Mouse (Mus musculus) midbrain, postnatal 0 days (tissue): ENCODE data around the gene Cbr1. TPM values are rescaled to one million over a fixed set of nuclear protein-coding genes. Genes with fewer than 3 reads are reported as not detected.

Experiments used
- ATAC-seq: fragments of 200-750 bp; cut with Nextera tagmentation; 2 replicates; pipeline ENCODE4 v1.8.0; 2017; ENCODE audit warnings: moderate number of reproducible peaks, mild to moderate bottlenecking, moderate TSS enrichment, moderate library complexity; ENCODE audit not compliant: low FRiP score
- DNase-seq: peaks from one replicate; pipeline ENCODE4 v3.0.0-alpha.2; 2015; ENCODE audit warnings: low spot score
- H3K27ac ChIP-seq: fragments of 300-500 bp; sonication (generic); 2 replicates; pipeline ENCODE4 v1.5.1; 2014; ENCODE audit warnings: low read depth, mild to moderate bottlenecking, low read length, mixed read lengths
- H3K27me3 ChIP-seq: fragments of 300-500 bp; sonication (generic); 2 replicates; pipeline ENCODE4 v1.6.1; 2014; ENCODE audit warnings: low read length, control low read depth, mixed read lengths; ENCODE audit not compliant: insufficient read depth
- H3K36me3 ChIP-seq: fragments of 300-500 bp; sonication (generic); 2 replicates; pipeline ENCODE4 v1.6.1; 2014; ENCODE audit warnings: low read length, control low read depth, mixed read lengths; ENCODE audit not compliant: insufficient read depth
- H3K4me1 ChIP-seq: fragments of 300-500 bp; sonication (generic); 2 replicates; pipeline ENCODE4 v1.6.1; 2014; ENCODE audit warnings: mild to moderate bottlenecking, control low read depth, antibody characterized with exemption, low read length, mixed read lengths; ENCODE audit not compliant: insufficient read depth
- H3K4me2 ChIP-seq: fragments of 300-500 bp; sonication (generic); 2 replicates; pipeline ENCODE4 v1.6.1; 2014; ENCODE audit warnings: low read depth, mild to moderate bottlenecking, low read length, mixed read lengths; ENCODE audit not compliant: poor library complexity, severe bottlenecking
- H3K4me3 ChIP-seq: fragments of 300-500 bp; sonication (generic); 2 replicates; pipeline ENCODE4 v1.5.1; 2014; ENCODE audit warnings: low read depth, mild to moderate bottlenecking, low read length, moderate library complexity
- H3K9ac ChIP-seq: fragments of 300-500 bp; sonication (generic); replicated peaks from 2 replicates; pipeline ENCODE4 v1.6.1; 2014; ENCODE audit warnings: mild to moderate bottlenecking, low read length, moderate library complexity, mixed read lengths; ENCODE audit not compliant: poor library complexity, severe bottlenecking
- H3K9me3 ChIP-seq: fragments of 300-500 bp; sonication (generic); 2 replicates; pipeline ENCODE4 v1.6.1; 2016; ENCODE audit warnings: low read length, control low read depth
- CTCF ChIP-seq: IDR thresholded peaks from 2 replicates; pipeline ENCODE4 v1.5.1; 2016; ENCODE audit warnings: antibody characterized with exemption, mild to moderate bottlenecking
- WGBS: fragments of 180-500 bp; shearing (Covaris S2); extraction: QIAGEN DNeasy Blood & Tissue Kit; methylation state at CpG from one replicate; pipeline ENCODE4 v1.1.7; 2014; 5-methylcytosine and 5-hydroxymethylcytosine counted together
- polyA plus RNA-seq: library from polyadenylated mRNA; unstranded; fragments of >200 nt; fragmentation: Nextera tagmentation; extraction: Ambion mirVana; gene quantifications from 2 replicates; pipeline ENCODE4 v1.2.1, GENCODE M21; 2015
- total RNA-seq: library from RNA; depleted of rRNA; stranded (reverse); fragments of >200 nt; gene quantifications from 2 replicates; pipeline ENCODE4 v1.2.3, GENCODE M21; 2014; rRNA removed

Gene Cbr1
- total and polyA plus RNA-seq, 2 experiments from 2014 or later, result 103 to 111 TPM

DNA sequence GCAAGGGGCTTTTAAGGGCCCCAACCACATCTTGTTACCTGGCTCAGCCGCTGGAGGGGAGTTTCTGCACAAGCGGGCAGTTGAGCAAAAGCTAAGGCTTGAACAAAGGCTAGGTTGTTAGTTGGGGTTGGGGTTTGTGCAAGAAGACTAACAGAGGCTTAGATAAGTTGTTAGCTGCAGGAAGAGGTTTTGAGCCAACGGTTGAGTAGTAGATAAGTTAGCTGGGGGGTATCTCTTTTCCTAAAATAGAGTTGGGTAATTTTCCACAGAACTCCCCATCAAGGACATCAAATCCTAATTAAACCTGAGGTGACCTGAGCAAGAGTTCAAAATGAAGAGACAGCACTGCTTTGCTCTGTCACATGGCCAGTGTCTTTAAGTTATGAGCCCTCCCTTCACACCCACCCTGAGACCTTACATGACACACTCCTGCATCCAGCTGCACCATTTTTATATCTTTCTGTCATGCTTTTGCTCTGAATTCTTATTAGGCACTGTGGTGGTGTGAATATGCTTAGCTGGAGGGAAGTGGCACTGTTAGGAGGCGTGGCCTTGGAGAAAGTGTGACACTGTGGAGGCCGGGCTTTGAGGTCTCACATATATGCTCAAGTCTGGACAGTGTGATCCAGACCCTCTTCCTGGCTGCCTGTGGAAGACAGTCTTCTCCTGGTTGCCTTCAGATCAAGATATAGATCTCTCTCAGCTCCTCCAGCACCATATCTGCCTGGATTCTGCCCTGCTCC is 43.0 kb downstream of the Cbr1 start:
- 88% methylated on average over 5 of the region's 5 CpGs for WGBS
- Histone ChIP-seq H3K4me1 (no peaks in the 10 kb centered on the region), H3K9me3 (no peaks in the 10 kb centered on the region), H3K27me3 (no peaks in the 10 kb centered on the region), H3K27ac (no peak overlapping the region), H3K4me2 (no peak overlapping the region), H3K36me3 (no peaks in the 10 kb centered on the region), H3K4me3 (no peak overlapping the region), H3K9ac (no peak overlapping the region)
- TF ChIP-seq CTCF, result no peak
- DNase-seq (no peak), ATAC-seq (no peak)

Other genes with a start within 250 kb of the Cbr1 start
- 20.3 and 29.6 TPM in 2 replicates for gene Setd4, start 1.8 kb upstream of the Cbr1 start, total RNA-seq
- 14.9 and 17.2 TPM in 2 replicates for gene Setd4, start 1.8 kb upstream of the Cbr1 start, polyA plus RNA-seq
- not detected in 2 replicates for gene Gm5678, start 22.2 kb downstream of the Cbr1 start, total RNA-seq
- gene Gm5678, start 22.2 kb downstream of the Cbr1 start, polyA plus RNA-seq, result not detected in 2 replicates
- gene Cbr3, start 77.4 kb downstream of the Cbr1 start, total RNA-seq, result 4.0 and 7.4 TPM in 2 replicates
- 3.6 and 5.0 TPM in 2 replicates for gene Cbr3, start 77.4 kb downstream of the Cbr1 start, polyA plus RNA-seq
- gene Dop1b, start 106.1 kb downstream of the Cbr1 start, total RNA-seq, result 67.6 and 102 TPM in 2 replicates
- gene Dop1b, start 106.1 kb downstream of the Cbr1 start, polyA plus RNA-seq, result 26.1 and 27.8 TPM in 2 replicates
- 24.4 and 50.2 TPM in 2 replicates for gene Morc3, start 226.3 kb downstream of the Cbr1 start, total RNA-seq
- gene Morc3, start 226.3 kb downstream of the Cbr1 start, polyA plus RNA-seq, result 21.7 and 31.8 TPM in 2 replicates